Mouse (Mus musculus): ENCODE data around the gene Tmem56.

Gene Tmem56

GRCm38 (mm10) chr3:121277009-121277408, 5.9 kb downstream of the Tmem56 start:
- no peak for DNase-seq

GRCm38 (mm10) chr3:121274010-121274409, 8.9 kb downstream of the Tmem56 start:
- DNase-seq, result no peak

GRCm38 (mm10) chr3:121272577-121272976, 10.3 kb downstream of the Tmem56 start:
- no peak for DNase-seq

GRCm38 (mm10) chr3:121267283-121267682, 15.6 kb downstream of the Tmem56 start:
- DNase-seq, result no peak

- no peak for DNase-seq
Observed at GRCm38 (mm10) chr3:121264242-121264641, 18.7 kb downstream of the Tmem56 start.

- DNase-seq, result peak; percentile 32 to 52
Observed at GRCm38 (mm10) chr3:121263205-121263548, 19.7 kb downstream of the Tmem56 start.

- peak; percentile 46 to 49 for DNase-seq
Observed at GRCm38 (mm10) chr3:121262521-121263204, 20.2 kb downstream of the Tmem56 start.

GRCm38 (mm10) chr3:121261939-121262520, 20.9 kb downstream of the Tmem56 start:
- DNase-seq, result no peak

GRCm38 (mm10) chr3:121261251-121261650, 21.6 kb downstream of the Tmem56 start:
- DNase-seq, result no peak

GRCm38 (mm10) chr3:121260831-121261230, 22.1 kb downstream of the Tmem56 start:
- no peak for DNase-seq

- DNase-seq, result no peak
Observed at GRCm38 (mm10) chr3:121260041-121260440, 22.9 kb downstream of the Tmem56 start.

- DNase-seq, result no peak
Observed at GRCm38 (mm10) chr3:121258521-121259478, 24.1 kb downstream of the Tmem56 start.

GRCm38 (mm10) chr3:121257418-121257817, 25.5 kb downstream of the Tmem56 start:
- DNase-seq, result no peak

GRCm38 (mm10) chr3:121256131-121256530, 26.8 kb downstream of the Tmem56 start:
- no peak for DNase-seq

GRCm38 (mm10) chr3:121255501-121255900, 27.4 kb downstream of the Tmem56 start:
- no peak for DNase-seq

- DNase-seq, result no peak
Observed at GRCm38 (mm10) chr3:121250576-121251433, 32.1 kb downstream of the Tmem56 start.

- DNase-seq, result no peak
Observed at GRCm38 (mm10) chr3:121250048-121250447, 32.9 kb downstream of the Tmem56 start.

GRCm38 (mm10) chr3:121242941-121243340, 40.0 kb downstream of the Tmem56 start:
- no peak for DNase-seq

GRCm38 (mm10) chr3:121242111-121242936, 40.6 kb downstream of the Tmem56 start:
- DNase-seq, result no peak

- no peak for DNase-seq
Observed at GRCm38 (mm10) chr3:121240362-121241040, 42.4 kb downstream of the Tmem56 start.

- DNase-seq, result no peak
Observed at GRCm38 (mm10) chr3:121239096-121239495, 43.8 kb downstream of the Tmem56 start.
